Mouse (Mus musculus) brain, embryonic 14.5 days (tissue): Measurements from ENCODE around the gene Camk2n2. TPM values are rescaled to one million over a fixed set of nuclear protein-coding genes. Genes with fewer than 3 reads are reported as not detected.

ENCODE experiments used
- DNase-seq: peaks from one replicate; pipeline ENCODE4 v3.0.0-alpha.2; 2011; ENCODE audit warnings: low read depth
- CTCF ChIP-seq: fragments of 200-500 bp; IDR thresholded peaks from 2 replicates; pipeline ENCODE4 v1.5.1; 2012; ENCODE audit warnings: inconsistent platforms, mild to moderate bottlenecking, moderate library complexity, borderline replicate concordance; ENCODE audit not compliant: insufficient read depth, insufficient read length; ENCODE audit errors: extremely low read depth
- POLR2A ChIP-seq: fragments of 200-500 bp; IDR thresholded peaks from 2 replicates; pipeline ENCODE4 v1.6.1; 2012; ENCODE audit warnings: mild to moderate bottlenecking, inconsistent platforms, borderline replicate concordance; ENCODE audit not compliant: poor library complexity, insufficient read depth, insufficient read length, severe bottlenecking; ENCODE audit errors: extremely low read depth
- polyA plus RNA-seq: library from polyadenylated mRNA; depleted of rRNA; stranded (reverse); fragments of >200 nt; gene quantifications from 2 replicates; pipeline ENCODE4 v1.2.3, GENCODE M21; 2012; rRNA removed

The Camk2n2 gene
- polyA plus RNA-seq, 1 experiment, result 103 TPM

DNA sequence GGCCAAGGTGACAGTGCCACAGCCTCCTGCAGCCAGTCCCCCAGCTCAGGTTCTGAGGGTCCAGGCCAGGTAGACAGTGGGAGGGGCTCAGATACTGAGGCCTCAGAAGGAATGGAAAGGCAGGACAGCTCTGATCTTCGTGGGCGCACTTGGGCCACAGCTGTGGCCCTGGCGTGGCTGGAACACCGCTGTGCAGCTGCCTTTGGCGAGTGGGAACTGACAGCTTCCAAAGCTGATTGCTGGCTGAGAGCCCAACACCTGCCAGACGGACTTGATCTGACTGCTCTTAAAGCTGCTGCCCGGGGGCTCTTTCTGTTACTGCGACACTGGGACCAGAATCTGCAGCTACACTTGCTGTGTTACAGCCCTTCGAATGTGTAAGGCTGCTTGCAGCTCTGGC lies 16.4 kb downstream of the Camk2n2 start:
- DNase-seq, result peak; percentile 74
- TF ChIP-seq POLR2A, result no peak
- TF ChIP-seq CTCF, result no peak

DNA sequence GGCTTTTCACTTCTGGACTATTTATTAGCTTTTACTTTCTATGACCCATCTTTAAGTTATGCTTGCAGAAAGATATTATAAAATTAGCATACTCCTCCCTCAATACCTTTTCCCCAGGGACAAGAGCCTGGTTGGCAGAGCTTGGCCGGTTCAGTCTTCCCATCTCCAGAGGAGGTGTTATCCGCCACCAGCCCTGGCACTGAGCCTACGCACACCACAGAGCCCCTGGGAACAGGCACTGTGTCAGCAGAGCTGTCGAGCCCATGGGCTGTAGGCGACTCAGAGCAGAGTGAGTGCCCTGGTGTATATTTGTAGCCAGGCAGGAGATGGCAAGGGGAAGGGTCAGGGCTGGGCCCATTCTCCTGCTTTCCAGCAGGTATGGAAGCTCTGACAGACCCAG lies 20.6 kb downstream of the Camk2n2 start:
- TF ChIP-seq CTCF (no peak), POLR2A (no peak)
- DNase-seq, result no peak

DNA sequence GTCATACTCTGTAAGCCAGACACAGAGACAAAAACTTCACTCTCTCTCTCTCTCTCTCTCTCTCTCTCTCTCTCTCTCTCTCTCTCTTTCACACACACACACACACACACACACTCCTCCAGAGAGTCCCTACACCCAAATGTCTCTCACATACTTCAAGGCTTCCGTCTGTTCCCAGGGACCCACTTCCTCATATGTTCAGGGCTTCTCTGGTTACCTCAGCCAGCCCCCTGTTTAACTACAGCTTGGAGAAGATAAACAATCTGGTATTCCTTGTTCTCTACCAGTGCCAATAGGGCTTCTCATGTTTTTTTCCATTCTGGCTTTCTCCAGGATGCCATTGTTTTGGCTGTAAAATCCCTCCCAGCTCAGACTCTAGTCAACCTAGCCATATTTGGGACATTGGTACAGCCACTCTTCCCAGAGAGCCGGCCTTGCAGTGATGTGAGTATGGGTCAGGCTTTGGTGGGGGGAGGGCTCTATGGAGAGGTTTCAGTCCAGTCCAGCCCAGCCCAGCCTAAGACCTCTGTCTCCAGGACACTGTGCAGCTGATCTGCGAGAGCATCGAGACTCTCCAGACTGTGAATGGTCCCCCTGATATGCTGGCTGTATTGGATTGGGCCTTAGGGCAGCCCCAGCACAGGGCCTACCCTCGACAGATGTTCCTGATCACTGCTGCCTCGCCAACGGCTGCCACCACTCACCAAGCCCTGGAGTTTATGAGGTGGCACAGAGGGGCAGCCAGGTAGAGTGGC lies 24.2 kb downstream of the Camk2n2 start:
- no peak for DNase-seq
- TF ChIP-seq POLR2A (no peak), CTCF (no peak)

DNA sequence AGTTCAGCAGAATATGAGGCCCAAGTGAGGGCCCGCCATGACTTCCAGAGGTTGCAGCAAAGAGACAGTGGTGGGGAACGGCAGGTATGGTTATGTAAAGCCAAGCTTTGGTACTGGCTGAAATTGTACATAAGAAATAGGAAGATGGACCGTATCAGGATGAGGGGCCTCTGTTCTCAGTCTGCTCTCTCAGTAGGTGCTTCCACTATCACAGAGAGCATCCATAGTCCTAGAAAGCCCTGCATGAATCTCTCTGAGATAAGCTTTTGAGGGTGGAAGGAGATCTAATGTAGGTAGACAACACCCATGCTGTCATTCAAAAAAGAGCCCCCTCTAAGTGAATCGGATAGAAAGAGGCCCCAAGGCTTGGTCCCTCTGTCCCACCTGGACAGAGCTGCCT lies 25.4 kb downstream of the Camk2n2 start:
- TF ChIP-seq POLR2A (no peak), CTCF (no peak)
- no peak for DNase-seq

DNA sequence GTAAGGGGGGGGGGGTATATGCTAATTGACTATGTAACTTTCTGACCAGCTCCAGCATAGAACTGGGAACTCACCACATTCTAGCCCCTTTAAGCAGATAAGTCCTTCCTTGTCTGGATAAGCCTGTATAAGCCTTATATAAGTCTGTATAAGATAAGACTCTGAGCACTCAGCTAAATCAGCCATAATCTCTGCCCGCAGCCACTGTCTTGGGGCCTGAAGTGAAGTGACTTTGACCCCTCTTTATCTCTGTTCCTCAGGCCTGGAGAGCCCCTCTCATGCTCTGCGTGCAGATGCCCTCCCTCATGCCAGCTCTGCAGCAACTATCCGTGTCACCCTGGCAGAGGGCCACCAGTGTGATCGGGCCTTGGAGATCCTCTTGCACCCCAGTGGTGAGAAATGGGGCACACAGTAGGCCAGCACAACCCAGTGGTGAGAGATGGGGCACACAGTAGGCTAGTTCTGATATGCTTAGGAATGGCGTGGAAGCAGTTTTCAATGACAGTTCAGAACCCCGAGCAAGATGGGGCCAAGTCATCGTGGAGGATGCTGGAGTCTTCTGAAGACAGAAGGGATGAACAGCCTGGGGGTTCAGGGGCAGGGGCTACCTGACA lies 25.9 kb downstream of the Camk2n2 start:
- no peak for DNase-seq
- TF ChIP-seq POLR2A (no peak), CTCF (no peak)

DNA sequence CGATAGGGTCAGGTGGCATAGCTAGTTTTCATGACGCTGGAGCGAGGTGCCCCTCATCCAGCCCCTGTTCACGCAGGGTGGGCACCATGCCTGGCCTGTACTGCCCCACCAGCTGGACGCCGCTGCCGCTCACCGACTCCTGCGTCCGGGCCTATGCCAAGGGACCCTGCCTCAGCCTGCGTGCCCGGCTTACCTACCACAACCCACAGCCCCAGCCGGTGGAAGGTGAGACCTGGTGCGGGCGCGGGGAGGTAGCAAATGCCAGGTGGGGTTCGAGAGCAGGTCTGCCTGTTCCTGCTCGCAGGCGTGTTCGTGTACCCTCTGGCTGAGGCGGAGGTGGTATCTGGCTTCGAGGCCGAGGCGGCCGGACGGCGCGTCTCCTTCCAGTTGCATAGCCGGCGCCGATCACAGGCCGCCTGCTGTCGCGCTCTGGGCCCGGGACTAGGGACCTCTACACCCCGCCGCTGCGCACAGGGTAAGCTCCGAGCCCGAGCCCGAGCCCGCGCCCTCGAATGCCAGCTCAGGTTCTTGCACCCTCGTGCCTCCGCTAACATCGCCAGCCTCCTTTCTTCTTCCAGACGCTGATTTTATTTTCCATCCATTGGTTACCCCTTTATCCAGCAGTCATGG lies 29.9 kb downstream of the Camk2n2 start:
- no peak for DNase-seq

DNA sequence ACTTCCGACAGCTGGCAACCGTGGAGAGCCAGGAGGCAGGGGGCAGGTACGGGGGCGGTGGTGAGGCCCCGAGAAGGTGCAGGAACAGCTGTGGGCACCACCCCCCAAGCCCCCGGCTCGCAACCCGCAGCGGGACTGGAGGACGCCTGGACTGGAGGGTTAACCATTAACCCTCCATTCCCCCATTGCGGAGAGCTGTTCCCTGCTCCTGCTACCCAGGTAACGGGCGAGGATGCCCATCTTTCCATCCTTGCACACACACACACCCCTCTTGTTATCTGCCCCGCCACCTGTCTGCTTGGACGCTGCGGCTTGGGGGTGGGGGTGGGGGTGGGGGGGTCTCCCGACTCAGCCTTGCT lies 30.4 kb downstream of the Camk2n2 start:
- TF ChIP-seq CTCF (no peak), POLR2A (no peak)
- no peak for DNase-seq

More for the DNA sequence above, 29.9 kb downstream of the Camk2n2 start:
- TF ChIP-seq POLR2A (no peak), CTCF (no peak)

DNA sequence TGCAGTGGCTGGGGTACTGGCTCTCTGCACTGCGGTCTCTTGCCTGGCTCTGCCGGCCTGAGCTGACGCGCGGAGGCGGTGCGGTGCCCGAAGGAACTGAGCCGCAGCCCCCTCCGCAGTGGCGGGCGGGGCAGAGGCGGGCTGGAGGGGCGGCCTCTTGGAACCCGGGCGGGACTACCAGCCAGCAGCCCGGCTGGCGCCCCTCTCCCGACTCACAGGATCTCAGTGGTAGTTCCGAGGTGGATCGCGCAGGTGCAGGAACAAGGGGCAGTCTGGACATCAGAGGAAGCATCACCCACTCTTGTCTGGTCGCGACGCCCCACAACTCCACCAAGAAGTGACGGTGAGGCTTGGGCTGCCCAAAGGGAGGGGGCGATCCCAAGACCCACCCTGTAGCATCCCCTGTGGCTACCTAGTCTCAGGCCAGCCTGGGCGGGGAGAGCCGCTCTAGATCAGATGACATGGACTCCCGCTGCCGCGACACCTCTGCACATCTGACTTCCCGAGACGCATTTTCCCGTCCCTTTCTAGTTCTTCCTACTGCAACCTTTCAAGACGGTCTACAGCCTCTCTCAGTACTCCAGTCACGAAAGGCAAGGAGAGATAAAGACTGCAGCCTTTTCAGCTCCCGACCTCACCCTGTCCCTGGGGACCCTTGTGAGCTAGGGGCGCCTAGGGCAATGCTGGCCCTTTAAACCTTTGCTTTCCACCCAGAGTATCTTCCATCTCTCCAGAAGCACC lies 31.0 kb downstream of the Camk2n2 start:
- peak; percentile 71 for DNase-seq
- TF ChIP-seq CTCF, result no peak
- TF ChIP-seq POLR2A, result no peak

DNA sequence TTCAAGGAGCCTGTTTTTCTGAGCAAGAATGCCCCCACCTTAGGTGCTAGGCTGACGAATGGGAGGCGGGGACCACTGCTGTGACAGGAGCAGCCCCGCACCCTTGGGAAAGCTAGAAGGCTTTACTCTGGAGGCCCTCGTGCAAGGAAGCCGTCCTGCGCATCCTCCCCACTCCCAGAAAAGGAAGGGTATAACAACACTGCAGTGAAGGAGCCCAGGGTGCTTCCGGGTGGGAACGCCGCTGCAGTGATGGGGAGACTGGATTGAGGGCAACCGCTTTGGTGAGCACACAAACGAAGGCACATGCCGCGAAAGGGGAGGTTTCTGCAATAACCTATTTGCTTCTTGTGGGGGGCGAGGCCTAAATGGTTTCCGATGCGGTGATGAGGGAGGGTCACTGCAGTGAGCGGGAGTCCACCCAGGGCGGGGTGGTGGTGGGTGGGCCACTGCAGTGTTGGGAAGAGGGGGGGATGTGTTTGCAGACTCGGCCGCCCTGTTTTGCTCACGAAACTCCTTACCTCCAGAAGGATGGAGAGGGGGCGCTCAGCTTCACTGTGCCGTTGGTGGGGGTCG lies 31.6 kb downstream of the Camk2n2 start, which contains the start of gene Vwa5b2:
Gene Vwa5b2, plus strand, starts transcription at position 106 of the 573 bp plus-strand sequence.
- TF ChIP-seq POLR2A, result no peak
- TF ChIP-seq CTCF, result no peak
- no peak for DNase-seq

Other genes with a start within 250 kb of the Camk2n2 start
- 269 and 333 TPM in 2 replicates for gene Abcc5, start 194.9 kb downstream of the Camk2n2 start, polyA plus RNA-seq
- 56.7 and 61.0 TPM in 2 replicates for gene Eif2b5, start 122.5 kb downstream of the Camk2n2 start, polyA plus RNA-seq
- 63.6 and 109 TPM in 2 replicates for gene Dvl3, start 104.3 kb downstream of the Camk2n2 start, polyA plus RNA-seq
- gene Ap2m1, start 85.8 kb downstream of the Camk2n2 start, polyA plus RNA-seq, result 1,266 and 1,281 TPM in 2 replicates
- gene Abcf3, start 72.7 kb downstream of the Camk2n2 start, polyA plus RNA-seq, result 67.5 TPM in 2 replicates
- gene Vwa5b2, start 31.8 kb downstream of the Camk2n2 start, polyA plus RNA-seq, result 28.2 and 44.7 TPM in 2 replicates
- 9.2 and 16.4 TPM in 2 replicates for gene Eef1akmt4, start 9.7 kb downstream of the Camk2n2 start, polyA plus RNA-seq
- gene Gm49333, start 9.7 kb downstream of the Camk2n2 start, polyA plus RNA-seq, result not detected in 2 replicates
- gene Alg3, start 9.6 kb downstream of the Camk2n2 start, polyA plus RNA-seq, result 30.5 and 31.6 TPM in 2 replicates
- gene Ece2, start 8.5 kb upstream of the Camk2n2 start, polyA plus RNA-seq, result 27.3 and 27.7 TPM in 2 replicates
- gene Psmd2, start 30.4 kb upstream of the Camk2n2 start, polyA plus RNA-seq, result 215 and 226 TPM in 2 replicates
- 231 and 269 TPM in 2 replicates for gene Eif4g1, start 47.0 kb upstream of the Camk2n2 start, polyA plus RNA-seq
- gene Fam131a, start 72.0 kb upstream of the Camk2n2 start, polyA plus RNA-seq, result 53.5 and 74.8 TPM in 2 replicates
- gene Polr2h, start 96.4 kb upstream of the Camk2n2 start, polyA plus RNA-seq, result 51.9 and 66.5 TPM in 2 replicates
- gene Clcn2, start 96.5 kb upstream of the Camk2n2 start, polyA plus RNA-seq, result 80.4 and 100 TPM in 2 replicates
- 24.6 and 30.0 TPM in 2 replicates for gene Chrd, start 111.8 kb upstream of the Camk2n2 start, polyA plus RNA-seq
- gene Thpo, start 113.2 kb upstream of the Camk2n2 start, polyA plus RNA-seq, result 2.8 and 3.6 TPM in 2 replicates